Mouse (Mus musculus): ENCODE measurements around the gene Arid2. TPM values are rescaled to one million over a fixed set of nuclear protein-coding genes. Genes with fewer than 3 reads are reported as not detected.

Arid2 gene
- polyA plus RNA-seq, 1 experiment from 2014 or later: 11.6 TPM

DNA sequence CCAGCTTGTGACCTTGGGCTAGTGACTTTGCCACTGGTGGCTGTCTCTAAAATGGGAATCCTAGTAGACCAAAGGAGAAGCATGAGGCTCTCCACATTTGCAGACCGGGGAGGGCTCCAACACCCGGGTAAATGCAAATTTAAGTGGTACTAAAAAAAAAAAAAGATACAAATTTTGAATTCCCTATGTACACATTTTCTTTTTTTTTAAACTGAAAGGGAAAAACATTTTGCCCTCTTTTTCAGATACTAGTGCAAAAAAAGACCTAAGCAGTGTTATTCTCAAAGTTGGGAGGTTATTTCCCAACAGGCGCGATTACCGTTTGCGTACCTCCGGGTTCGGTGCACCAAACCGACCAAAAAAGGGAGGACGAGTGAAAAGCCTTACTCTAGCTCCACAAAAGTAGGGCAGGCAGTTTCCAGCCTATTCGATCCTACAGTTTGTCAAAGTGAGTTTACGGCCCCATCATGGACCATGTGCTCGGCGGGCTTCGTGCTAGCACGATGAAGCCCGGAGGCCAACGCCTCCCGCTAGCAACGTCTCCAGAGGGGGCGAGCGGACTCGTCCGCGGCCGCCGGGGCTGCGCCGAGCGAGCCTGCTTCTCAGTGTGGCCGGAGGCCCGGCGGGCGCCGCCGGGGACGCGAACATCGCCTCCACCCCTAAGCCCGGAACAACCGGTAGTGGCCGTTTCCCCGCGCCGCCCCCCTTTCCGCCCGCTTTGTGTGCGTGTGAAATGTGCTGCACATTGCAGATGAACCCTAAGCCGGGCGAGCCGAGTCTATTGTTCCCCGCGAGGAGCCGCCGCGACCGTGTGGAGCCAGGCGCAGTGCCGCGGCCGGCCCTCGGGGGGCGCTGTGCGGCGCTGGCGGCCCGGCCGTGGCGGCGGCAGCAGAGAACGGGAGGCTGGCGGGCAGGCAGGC lies 1.0 kb upstream of the Arid2 start:
- Histone ChIP-seq H3K36me3 (no peaks in the 10 kb centered on the region), H3K27ac (peak overlapping the region; percentile 100), H3K27me3 (no peaks in the 10 kb centered on the region), H3K4me3 (peak overlapping the region; percentile 92), H3K4me2 (peak overlapping the region; percentile 82), H3K9ac (peak overlapping the region; percentile 99), H3K9me3 (replicated peaks) (no peaks in the 10 kb centered on the region), H3K4me1 (replicated peaks) (peaks cover 31% of the 10 kb centered on the region)
- under 1% methylated on average over 64 of the region's 72 CpGs for WGBS
- peak; percentile 74 for ATAC-seq (replicated peaks; ENCODE audit: insufficient number of reproducible peaks, insufficient read depth, low FRiP score, low read depth)

DNA sequence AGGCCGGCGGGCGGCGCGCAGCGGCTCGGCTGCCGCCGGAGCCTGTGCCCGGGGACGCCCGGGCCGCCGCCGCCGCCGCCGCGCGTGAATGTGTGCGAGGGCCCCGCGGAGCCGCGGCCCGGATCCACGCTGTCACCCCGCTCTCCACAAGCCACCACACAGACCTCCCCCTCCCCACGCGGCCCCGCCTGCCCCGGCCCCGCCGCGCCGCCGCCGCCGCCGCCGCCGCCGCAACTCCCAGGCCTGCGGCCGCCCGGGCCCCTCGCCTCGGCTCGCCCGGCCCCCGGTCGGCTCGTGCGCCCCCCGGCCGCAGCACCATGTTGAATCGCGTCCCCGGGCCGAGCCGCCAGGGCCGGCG lies 404 bp upstream of the Arid2 start:
- Histone ChIP-seq H3K4me2 (peak overlapping the region; percentile 82), H3K36me3 (no peaks in the 10 kb centered on the region), H3K4me1 (replicated peaks) (peaks cover 26% of the 10 kb centered on the region), H3K4me3 (peak overlapping the region; percentile 92), H3K9ac (peak overlapping the region; percentile 99), H3K9me3 (replicated peaks) (no peaks in the 10 kb centered on the region), H3K27me3 (no peaks in the 10 kb centered on the region), H3K27ac (peak overlapping the region; percentile 100)
- peak; percentile 30 for ATAC-seq (replicated peaks; ENCODE audit: insufficient number of reproducible peaks, insufficient read depth, low FRiP score, low read depth)
- WGBS: 0% methylated on average over 22 of the region's 63 CpGs

DNA sequence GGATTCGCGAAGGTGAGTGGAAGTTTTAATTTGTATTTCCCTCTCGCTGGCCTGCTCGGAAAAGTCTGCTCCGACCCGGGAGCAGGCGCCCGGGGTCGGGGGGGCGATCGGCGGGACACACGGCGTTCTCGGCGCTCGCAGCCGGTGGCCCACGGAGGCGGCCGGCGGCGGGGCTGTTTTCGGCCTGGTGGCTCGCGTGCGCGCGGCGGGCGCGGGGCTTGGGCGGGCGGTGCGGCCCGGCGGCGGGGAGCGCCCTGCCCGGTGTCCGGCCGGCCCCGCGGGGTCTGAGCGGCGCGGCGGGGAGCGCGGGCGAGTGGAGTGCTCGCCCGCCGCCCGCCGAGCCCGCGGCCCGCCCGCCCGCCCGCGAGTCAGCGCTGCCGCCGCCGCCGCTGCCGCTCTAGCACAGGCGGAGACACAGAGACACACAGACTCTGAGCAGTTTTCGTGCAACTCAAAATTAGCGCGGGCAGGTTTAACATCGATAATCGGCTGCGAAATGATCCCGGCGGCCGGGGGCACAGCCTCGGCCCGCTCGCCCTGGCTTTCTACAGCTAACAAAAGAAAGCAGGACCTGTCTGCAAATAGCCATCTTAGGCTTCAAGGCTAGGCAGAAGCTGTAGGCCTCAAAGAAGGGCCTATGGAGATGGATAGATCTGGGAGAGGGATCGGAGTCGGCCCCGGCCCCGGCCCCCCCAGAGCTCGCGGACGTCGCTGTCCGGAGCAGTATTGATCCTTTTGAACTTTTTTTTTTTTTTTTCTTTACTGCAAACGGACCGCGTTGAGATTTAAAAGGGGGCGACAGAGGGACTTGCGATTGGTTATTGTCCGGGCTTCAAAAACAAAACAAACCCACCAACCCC lies 888 bp downstream of the Arid2 start:
- Histone ChIP-seq H3K36me3 (no peaks in the 10 kb centered on the region), H3K27ac (peak overlapping the region; percentile 100), H3K4me2 (peak overlapping the region; percentile 82), H3K4me1 (replicated peaks) (peaks cover 15% of the 10 kb centered on the region), H3K9ac (peak overlapping the region; percentile 99), H3K4me3 (peak overlapping the region; percentile 92), H3K9me3 (replicated peaks) (no peaks in the 10 kb centered on the region), H3K27me3 (no peaks in the 10 kb centered on the region)
- under 1% methylated on average over 86 of the region's 97 CpGs for WGBS
- ATAC-seq (replicated peaks; ENCODE audit: insufficient number of reproducible peaks, insufficient read depth, low FRiP score, low read depth): no peak

DNA sequence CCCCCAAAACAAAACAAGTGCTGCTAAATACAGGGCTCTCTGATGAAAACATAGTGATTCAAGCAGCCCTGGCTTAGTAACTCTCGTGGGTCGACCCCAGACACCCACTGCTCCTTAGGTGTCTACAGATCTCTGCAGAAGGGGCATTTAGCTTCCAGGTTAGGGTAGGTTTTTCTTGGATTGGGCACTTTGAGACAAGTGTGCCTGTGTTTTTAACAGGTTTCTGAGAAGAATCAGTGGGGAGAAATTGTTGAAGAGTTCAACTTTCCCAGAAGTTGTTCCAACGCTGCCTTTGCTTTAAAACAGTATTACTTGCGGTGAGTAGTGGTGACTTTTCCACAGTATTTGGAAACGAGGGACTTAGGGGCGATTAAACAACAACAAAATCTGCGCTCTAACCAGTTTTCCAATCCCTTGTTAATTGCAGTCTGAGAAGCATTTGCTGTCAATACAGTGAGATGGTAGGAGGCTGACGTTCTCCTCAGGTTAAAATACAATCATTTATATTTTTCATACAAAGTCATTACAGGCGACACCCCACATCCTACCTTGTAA lies 1.6 kb downstream of the Arid2 start:
- peak overlapping the region; percentile 82 for H3K4me2 ChIP-seq
- 8% methylated on average over 9 of the region's 9 CpGs for WGBS
- ATAC-seq (replicated peaks; ENCODE audit: insufficient number of reproducible peaks, insufficient read depth, low FRiP score, low read depth): no peak
- peak overlapping the region; percentile 100 for H3K27ac ChIP-seq
- H3K36me3 ChIP-seq: no peaks in the 10 kb centered on the region
- H3K27me3 ChIP-seq: no peaks in the 10 kb centered on the region
- H3K9ac ChIP-seq: peak overlapping the region; percentile 99
- H3K4me1 ChIP-seq (replicated peaks): peaks cover 10% of the 10 kb centered on the region
- peak overlapping the region; percentile 92 for H3K4me3 ChIP-seq
- no peaks in the 10 kb centered on the region for H3K9me3 ChIP-seq (replicated peaks)

DNA sequence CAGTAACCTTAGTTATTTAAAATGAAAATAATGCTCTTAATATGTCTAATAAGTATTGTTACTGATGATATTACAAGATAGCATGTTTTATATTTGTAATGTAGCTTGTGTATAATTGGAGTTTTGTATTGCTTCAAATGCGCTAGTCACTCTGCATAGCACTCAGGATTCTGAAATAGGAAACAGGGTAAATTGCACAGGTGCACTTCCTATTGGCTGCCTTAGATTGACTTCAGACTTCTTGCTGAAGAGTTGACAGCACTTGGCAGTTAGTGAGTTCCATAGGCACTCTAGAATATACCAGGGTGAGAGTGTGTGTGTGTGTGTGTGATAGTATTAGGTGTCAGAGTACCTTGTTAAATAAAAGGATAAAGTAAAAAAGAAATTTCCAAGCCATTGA lies 2.7 kb downstream of the Arid2 start:
- H3K4me1 ChIP-seq (replicated peaks): peaks cover 16% of the 10 kb centered on the region
- no peaks in the 10 kb centered on the region for H3K27me3 ChIP-seq
- no peak for ATAC-seq (replicated peaks; ENCODE audit: insufficient number of reproducible peaks, insufficient read depth, low FRiP score, low read depth)
- WGBS: 42% methylated on average over 1 of the region's 1 CpGs
- no peak overlapping the region for H3K4me3 ChIP-seq
- peak overlapping the region; percentile 36 for H3K4me2 ChIP-seq
- no peak overlapping the region for H3K27ac ChIP-seq
- H3K36me3 ChIP-seq: no peaks in the 10 kb centered on the region
- no peaks in the 10 kb centered on the region for H3K9me3 ChIP-seq (replicated peaks)
- H3K9ac ChIP-seq: no peak overlapping the region

DNA sequence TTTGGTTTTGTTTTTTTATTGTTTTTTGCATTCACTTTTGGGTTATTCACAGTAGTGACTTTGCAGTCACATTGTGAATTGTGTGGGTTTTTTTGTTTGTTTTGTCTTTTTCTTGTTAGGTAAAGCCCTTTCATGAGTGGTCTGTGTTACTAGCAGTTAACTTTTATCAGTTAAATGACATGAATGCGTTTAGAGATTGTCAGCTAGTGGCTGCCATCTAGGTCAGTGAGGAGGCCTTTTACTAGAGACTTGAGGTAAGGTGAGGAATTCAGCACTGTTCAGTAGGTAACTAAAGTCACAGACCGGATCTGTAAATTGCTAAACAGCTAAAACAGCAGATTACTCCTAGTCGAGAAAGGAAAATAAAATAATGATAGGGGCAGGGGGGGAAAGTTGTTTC lies 6.1 kb downstream of the Arid2 start:
- H3K27me3 ChIP-seq: no peaks in the 10 kb centered on the region
- ATAC-seq (replicated peaks; ENCODE audit: insufficient number of reproducible peaks, insufficient read depth, low FRiP score, low read depth): no peak
- no peaks in the 10 kb centered on the region for H3K9me3 ChIP-seq (replicated peaks)
- H3K27ac ChIP-seq: no peak overlapping the region
- 44% methylated on average over 3 of the region's 3 CpGs for WGBS
- H3K4me1 ChIP-seq (replicated peaks): peaks cover 33% of the 10 kb centered on the region
- no peak overlapping the region for H3K4me3 ChIP-seq
- H3K4me2 ChIP-seq: no peak overlapping the region
- H3K9ac ChIP-seq: no peak overlapping the region
- H3K36me3 ChIP-seq: no peaks in the 10 kb centered on the region

DNA sequence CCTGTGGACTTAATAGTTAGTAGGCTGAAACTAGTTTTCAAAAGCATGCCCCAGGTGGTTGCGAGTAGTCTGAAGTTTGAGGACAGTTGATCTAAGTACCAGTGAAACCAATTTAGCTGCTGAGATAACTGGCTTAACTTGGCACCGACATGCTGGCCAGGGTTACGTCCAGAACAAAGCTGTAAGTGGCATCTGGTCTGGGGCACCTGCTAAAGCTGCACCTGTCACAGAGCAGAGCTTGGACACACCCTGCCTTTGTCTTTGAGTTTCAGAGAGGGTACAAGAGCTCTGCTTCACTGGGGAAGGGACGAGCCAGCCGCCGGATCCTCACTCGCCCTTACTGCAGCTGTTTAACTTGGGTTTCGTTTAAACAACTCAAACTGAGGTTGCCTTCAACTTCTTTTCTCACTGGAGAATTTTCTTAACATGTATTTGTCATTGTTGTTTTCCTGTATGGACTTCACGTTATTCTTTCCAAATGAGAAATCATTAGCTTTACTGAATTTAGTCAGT lies 9.8 kb downstream of the Arid2 start:
- peak; percentile 50; the same call in 1 of the 2 replicates for ATAC-seq (replicated peaks; ENCODE audit: insufficient number of reproducible peaks, insufficient read depth, low FRiP score, low read depth)
- Histone ChIP-seq H3K36me3 (peaks cover 4% of the 10 kb centered on the region; the same call in 1 of the 2 replicates), H3K4me2 (no peak overlapping the region), H3K4me1 (replicated peaks) (peaks cover 23% of the 10 kb centered on the region), H3K9me3 (replicated peaks) (no peaks in the 10 kb centered on the region), H3K9ac (no peak overlapping the region), H3K4me3 (no peak overlapping the region), H3K27ac (no peak overlapping the region), H3K27me3 (no peaks in the 10 kb centered on the region)
- WGBS: 62% methylated on average over 9 of the region's 9 CpGs

DNA sequence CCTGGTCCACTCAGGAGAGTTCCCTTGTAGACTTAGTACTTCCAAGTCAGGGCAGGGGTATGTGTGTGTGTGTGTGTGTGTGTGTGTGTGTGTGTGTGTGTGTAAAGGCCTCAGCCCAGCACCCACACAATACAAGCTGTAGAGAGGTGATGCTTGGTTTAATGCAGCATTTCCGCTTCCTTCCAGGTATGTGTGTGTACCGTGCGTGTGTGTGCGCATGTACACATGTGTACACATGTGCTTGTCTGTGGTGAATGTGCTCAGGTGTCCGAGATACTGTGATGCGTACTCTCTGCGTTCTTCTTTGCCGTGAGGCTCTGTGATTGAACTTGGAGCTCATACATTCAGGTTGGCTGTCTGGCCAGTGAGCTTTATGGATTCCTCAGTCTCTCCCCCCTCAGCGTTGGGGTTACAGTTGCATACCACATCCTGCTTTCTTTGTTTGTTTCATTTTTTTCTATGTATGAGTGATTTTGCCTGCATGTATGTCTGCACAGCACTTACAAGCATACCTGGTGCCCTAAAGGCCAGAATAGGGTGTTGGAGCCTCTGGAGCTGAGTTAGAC lies 10.4 kb downstream of the Arid2 start:
- Histone ChIP-seq H3K27me3 (no peaks in the 10 kb centered on the region), H3K4me3 (no peak overlapping the region), H3K4me2 (no peak overlapping the region), H3K9me3 (replicated peaks) (no peaks in the 10 kb centered on the region), H3K36me3 (peaks cover 4% of the 10 kb centered on the region; the same call in 1 of the 2 replicates), H3K4me1 (replicated peaks) (peaks cover 23% of the 10 kb centered on the region), H3K27ac (no peak overlapping the region), H3K9ac (no peak overlapping the region)
- ATAC-seq (replicated peaks; ENCODE audit: insufficient number of reproducible peaks, insufficient read depth, low FRiP score, low read depth): no peak
- 90% methylated on average over 9 of the region's 9 CpGs for WGBS

DNA sequence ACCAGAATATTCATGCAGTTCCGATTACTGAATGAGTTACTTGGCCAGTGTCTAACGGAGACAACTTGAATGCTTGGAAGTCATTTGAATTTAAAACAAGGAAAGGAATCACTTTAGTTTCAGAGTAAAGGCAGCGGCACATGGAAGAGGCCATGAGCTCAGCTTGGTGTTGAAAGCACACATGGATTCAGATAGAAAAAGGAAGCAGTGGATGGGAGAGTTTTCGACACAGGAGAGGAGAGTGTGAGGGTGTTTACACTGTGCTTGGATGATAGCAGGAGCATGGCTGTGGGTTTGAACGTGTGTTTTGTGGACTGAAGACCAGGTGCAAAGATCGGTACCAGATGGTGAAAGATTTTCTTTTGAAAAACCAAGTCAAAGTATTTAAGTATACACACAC lies 22.0 kb downstream of the Arid2 start:
- Histone ChIP-seq H3K4me1 (replicated peaks) (no peaks in the 10 kb centered on the region), H3K4me3 (no peak overlapping the region), H3K4me2 (no peak overlapping the region), H3K36me3 (peaks cover 17% of the 10 kb centered on the region), H3K27ac (no peak overlapping the region), H3K9me3 (replicated peaks) (no peaks in the 10 kb centered on the region), H3K9ac (no peak overlapping the region), H3K27me3 (no peaks in the 10 kb centered on the region)
- ATAC-seq (replicated peaks; ENCODE audit: insufficient number of reproducible peaks, insufficient read depth, low FRiP score, low read depth): no peak
- 63% methylated on average over 6 of the region's 6 CpGs for WGBS

DNA sequence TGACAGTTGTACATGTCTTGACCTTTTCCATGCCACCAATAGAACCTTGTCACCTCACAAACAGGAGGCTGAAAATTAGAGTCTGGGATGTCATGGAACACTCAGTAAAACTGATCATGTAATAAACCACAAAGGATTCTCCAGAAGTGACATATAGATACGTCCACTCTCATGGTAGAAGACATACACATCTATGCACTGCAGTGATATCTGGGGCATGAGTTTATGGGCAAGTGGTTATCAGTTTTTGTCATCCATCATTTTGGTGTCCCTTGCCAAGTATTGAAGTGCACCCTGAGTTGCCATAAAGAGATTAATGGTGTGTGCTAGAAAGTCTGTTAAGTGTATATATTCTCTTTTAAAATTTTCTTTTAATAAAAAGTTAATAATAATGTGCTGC lies 25.6 kb downstream of the Arid2 start:
- Histone ChIP-seq H3K36me3 (peaks cover 11% of the 10 kb centered on the region), H3K4me3 (no peak overlapping the region), H3K27me3 (no peaks in the 10 kb centered on the region), H3K4me2 (no peak overlapping the region), H3K9me3 (replicated peaks) (no peaks in the 10 kb centered on the region), H3K27ac (no peak overlapping the region), H3K4me1 (replicated peaks) (peaks cover 6% of the 10 kb centered on the region), H3K9ac (no peak overlapping the region)
- whole genome bisulfite sequencing: 76% methylated on average over 1 of the region's 1 CpGs
- no peak for ATAC-seq (replicated peaks; ENCODE audit: insufficient number of reproducible peaks, insufficient read depth, low FRiP score, low read depth)

DNA sequence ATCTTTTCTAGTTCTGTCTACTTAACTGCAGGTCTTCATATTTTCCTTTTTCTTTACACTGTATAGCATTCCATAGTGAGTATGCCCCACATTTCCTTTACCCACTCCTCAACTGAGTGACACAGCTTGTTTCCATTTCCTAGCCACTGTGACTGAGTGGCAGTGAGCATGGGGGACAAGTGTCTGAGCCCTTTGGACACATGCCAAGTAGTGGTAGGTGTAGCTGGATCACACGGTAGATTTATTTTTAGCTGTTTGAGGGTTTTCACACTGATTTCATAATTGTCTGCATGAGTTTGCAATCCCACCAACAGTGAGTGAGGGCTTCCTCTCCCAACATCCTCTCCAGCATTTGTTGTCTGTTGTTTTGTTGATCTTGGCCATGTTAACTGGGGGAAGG lies 28.3 kb downstream of the Arid2 start:
- no peak overlapping the region for H3K4me3 ChIP-seq
- H3K36me3 ChIP-seq: peaks cover 11% of the 10 kb centered on the region
- H3K27me3 ChIP-seq: no peaks in the 10 kb centered on the region
- H3K9ac ChIP-seq: no peak overlapping the region
- peaks cover 12% of the 10 kb centered on the region for H3K4me1 ChIP-seq (replicated peaks)
- H3K9me3 ChIP-seq (replicated peaks): no peaks in the 10 kb centered on the region
- H3K27ac ChIP-seq: peak overlapping the region; percentile 38
- H3K4me2 ChIP-seq: no peak overlapping the region
- 0% methylated on average over 1 of the region's 1 CpGs for WGBS
- no peak; the same call in 1 of the 2 replicates for ATAC-seq (replicated peaks; ENCODE audit: insufficient number of reproducible peaks, insufficient read depth, low FRiP score, low read depth)
